In the genomic region with DNA sequence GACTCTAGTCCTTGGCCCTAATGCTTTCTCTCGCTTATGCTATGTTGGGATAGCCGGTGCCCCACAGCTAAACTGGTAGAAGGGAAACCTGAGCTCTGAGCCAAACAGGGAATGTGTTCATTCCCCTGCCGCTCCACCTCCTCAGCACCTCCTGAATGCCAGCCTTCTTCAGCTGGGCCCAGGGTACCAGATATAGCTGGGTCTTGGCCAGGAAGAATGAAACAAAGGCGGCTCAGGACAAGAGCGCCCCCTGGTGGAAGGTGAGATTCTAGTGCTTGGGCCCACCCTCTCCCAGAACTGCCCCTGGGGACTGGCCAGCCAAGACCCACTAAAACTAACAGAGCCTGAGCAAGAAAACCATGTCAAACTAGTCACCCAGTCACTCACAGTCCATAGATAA, we compare ENCODE assay signal across 8 mouse cellular contexts.
DNase-seq lines count a peak whose midpoint lies in the region; ATAC-seq and TF ChIP-seq lines count a peak whose summit lies in the region.

No protein-coding gene starts in this region.

- no peak for TF ChIP-seq POLR2A in embryonic fibroblast, embryonic 13.5 days (IDR thresholded peaks at IDR 0.05; ENCODE audit: low read depth, low read length)

- no peak overlapping the region for H3K4me3 ChIP-seq in embryonic fibroblast, embryonic 13.5 days (ENCODE audit: insufficient read depth, low read length)

- H3K4me1 ChIP-seq in embryonic fibroblast, embryonic 13.5 days (ENCODE audit: control insufficient read depth, insufficient read depth, low read length) = no peaks in the 10 kb centered on the region

- DNase-seq in cerebellum, adult 18-20 months = peak; percentile 12 to 42
- DNase-seq in cerebellum, adult 11 months = no peak
- DNase-seq in 3T3-L1 (ENCODE audit: low read depth, low spot score) = peak; percentile 45
- peak; percentile 78 for DNase-seq in adrenal gland, postnatal 14 days
- DNase-seq in layer of hippocampus, adult 11-12 months (ENCODE audit: low spot score) = peak; percentile 63
- DNase-seq in thymus, adult 18-20 months = peak; percentile 9 to 17

- TF ChIP-seq CTCF in embryonic fibroblast, embryonic 13.5 days (IDR thresholded peaks at IDR 0.05; ENCODE audit: borderline replicate concordance, insufficient read depth, low read length) = peak; percentile 38; the same call in 1 of the 2 replicates

- no peak overlapping the region for H3K27ac ChIP-seq in embryonic fibroblast, embryonic 13.5 days (ENCODE audit: insufficient read depth, low read length)

- ATAC-seq in megakaryocyte progenitor cell, adult 5-6 weeks (replicated peaks; ENCODE audit: poor library complexity) = 0 out of 2 replicates have a peak, but pooled peaks have one; percentile 39
